Mouse (Mus musculus): ENCODE measurements at regions not wholly inside any gene's neighbourhood (a gene's known extent, or its start where the extent isn't known, plus 50 kb on each side); places are given as distances from the start of the nearest gene placed in this dataset.

DNA sequence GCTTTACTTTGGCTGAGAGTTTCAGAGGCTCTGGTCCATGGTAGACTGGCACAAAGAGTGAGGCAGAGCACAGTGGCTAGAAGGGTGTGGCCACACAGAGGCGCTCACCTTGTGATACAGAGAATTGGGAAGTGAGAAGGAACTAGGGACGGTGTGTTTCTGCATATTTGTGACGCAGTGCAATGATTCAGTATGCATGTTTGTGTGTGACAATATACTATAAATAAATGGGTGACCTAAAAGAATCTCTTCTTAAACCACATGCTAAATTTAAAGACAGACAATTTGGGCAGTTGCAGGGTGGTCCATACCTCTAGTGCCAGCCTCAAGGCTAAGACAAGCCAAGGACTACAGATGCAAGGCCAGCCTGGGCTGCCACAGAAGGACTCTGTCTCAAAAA lies 75.0 kb downstream of the Aipl1 start:
- Histone ChIP-seq H3K79me2 (replicated peaks; ENCODE audit: control insufficient read depth, extremely low read depth, insufficient read depth, poor library complexity, severe bottlenecking) (no peaks in the 10 kb centered on the region), H3K27ac (ENCODE audit: insufficient read depth, low read depth) (no peak overlapping the region), H3K4me3 (replicated peaks in 1 of 3; ENCODE audit: low read depth in 2 of 3, low read length in 2 of 3, poor library complexity in 1 of 3) (no peak overlapping the region), H3K4me1 (ENCODE audit: control insufficient read depth in 1 of 2, insufficient read depth in 2 of 2) (peaks cover 9 to 29% of the 10 kb centered on the region in 2 experiments; a peak in 3 of 4 replicates), H3K9me3 (replicated peaks; ENCODE audit: low read length) (peaks cover 16% of the 10 kb centered on the region), H3K9ac (ENCODE audit: insufficient read depth, low read depth) (no peak overlapping the region), H3K4me2 (ENCODE audit: insufficient read depth, low read depth, poor library complexity, severe bottlenecking) (0 out of 2 replicates have a peak overlapping the region, but pooled peaks have one; percentile 52), H3K27me3 (replicated peaks) (peaks cover 3% of the 10 kb centered on the region), H3K36me3 (replicated peaks in 1 of 2; ENCODE audit: control insufficient read depth in 1 of 2, insufficient read depth in 1 of 2, low read length in 1 of 2) (no peaks in the 10 kb centered on the region)
- DNase-seq (ENCODE audit: extremely low read depth), result peak; percentile 92
- TF ChIP-seq SIN3A (IDR thresholded peaks at IDR 0.05; ENCODE audit: low read length) (peak; percentile 51; the same call in 1 of the 2 replicates), JUN (IDR thresholded peaks at IDR 0.05; ENCODE audit: insufficient read depth, low read depth, low read length) (peak; percentile 77), ZMIZ1 (IDR thresholded peaks at IDR 0.05; ENCODE audit: low read depth, low read length) (no peak), NRF1 (IDR thresholded peaks at IDR 0.05; ENCODE audit: low read depth, low read length) (no peak), USF1 (IDR thresholded peaks at IDR 0.05; ENCODE audit: low read depth, low read length) (no peak), PAX5 (IDR thresholded peaks at IDR 0.05; ENCODE audit: low read length) (no peak), USF2 (conservative IDR thresholded peaks at IDR 0.05; ENCODE audit: low read depth, low read length) (no peak), SMC3 (IDR thresholded peaks at IDR 0.05; ENCODE audit: low read depth, low read length) (peak; percentile 53), POLR2A (IDR thresholded peaks at IDR 0.05; ENCODE audit: low read depth, low read length) (no peak), ZNF384 (IDR thresholded peaks at IDR 0.05; ENCODE audit: low read depth, low read length) (no peak), TBP (conservative IDR thresholded peaks at IDR 0.05; ENCODE audit: low read depth, low read length) (no peak), TCF12 (IDR thresholded peaks at IDR 0.05; ENCODE audit: low read depth, low read length) (peak; percentile 72; the same call in 1 of the 2 replicates), NELFE (IDR thresholded peaks at IDR 0.05; ENCODE audit: low read depth, low read length) (no peak), MAZ (IDR thresholded peaks at IDR 0.05; ENCODE audit: low read depth, low read length) (peak; percentile 30; the same call in 1 of the 2 replicates), IRF4 (IDR thresholded peaks at IDR 0.05; ENCODE audit: low read depth, low read length) (peak; percentile 94), RCOR1 (conservative IDR thresholded peaks at IDR 0.05; ENCODE audit: low read depth, low read length) (0 out of 2 replicates have a peak, but pooled peaks have one; percentile 22), CHD1 (IDR thresholded peaks at IDR 0.05; ENCODE audit: low read depth, low read length) (0 out of 2 replicates have a peak, but pooled peaks have one; percentile 63), MEF2A (IDR thresholded peaks at IDR 0.05; ENCODE audit: borderline replicate concordance, low read depth, low read length) (peak; percentile 97), UBTF (IDR thresholded peaks at IDR 0.05; ENCODE audit: low read depth, low read length) (no peak), CTCF (conservative IDR thresholded peaks at IDR 0.05 in 1 of 2, IDR thresholded peaks at IDR 0.05 in 1 of 2; ENCODE audit: low read depth in 2 of 2, low read length in 2 of 2) (peak in 1 of 2 experiments; percentile 54; a peak in 2 of 4 replicates), KAT2A (IDR thresholded peaks at IDR 0.05; ENCODE audit: insufficient replicate concordance, low read length) (no peak), MAFK (IDR thresholded peaks at IDR 0.05; ENCODE audit: insufficient replicate concordance, low read length) (no peak), JUND (conservative IDR thresholded peaks at IDR 0.05; ENCODE audit: low read depth, low read length) (peak; percentile 42; the same call in 1 of the 2 replicates), RAD21 (IDR thresholded peaks at IDR 0.05; ENCODE audit: low read depth, low read length) (peak; percentile 34), ELF1 (IDR thresholded peaks at IDR 0.05; ENCODE audit: low read depth, low read length) (peak; percentile 65; the same call in 1 of the 2 replicates), ZC3H11A (IDR thresholded peaks at IDR 0.05; ENCODE audit: low read depth, low read length) (no peak), POLR2AphosphoS2 (IDR thresholded peaks at IDR 0.05; ENCODE audit: low read depth, low read length) (no peak), E2F4 (IDR thresholded peaks at IDR 0.05; ENCODE audit: insufficient replicate concordance, low read depth, low read length) (no peak), GABPA (IDR thresholded peaks at IDR 0.05; ENCODE audit: insufficient replicate concordance, low read depth, low read length) (no peak), ZKSCAN1 (IDR thresholded peaks at IDR 0.05; ENCODE audit: borderline replicate concordance, low read depth, low read length) (no peak), HCFC1 (IDR thresholded peaks at IDR 0.05; ENCODE audit: low read depth, low read length) (peak; percentile 25; the same call in 1 of the 2 replicates), MAX (IDR thresholded peaks at IDR 0.05; ENCODE audit: low read length) (peak; percentile 43; the same call in 1 of the 2 replicates), BHLHE40 (IDR thresholded peaks at IDR 0.05; ENCODE audit: low read depth, low read length) (peak; percentile 56), MXI1 (IDR thresholded peaks at IDR 0.05; ENCODE audit: low read depth, low read length) (0 out of 2 replicates have a peak, but pooled peaks have one; percentile 37), ETS1 (conservative IDR thresholded peaks at IDR 0.05; ENCODE audit: low read depth, low read length) (peak; percentile 84), CHD2 (IDR thresholded peaks at IDR 0.05; ENCODE audit: low read length) (no peak), MYC (IDR thresholded peaks at IDR 0.05; ENCODE audit: low read depth, low read length) (peak; percentile 43; the same call in 1 of the 2 replicates), EP300 (IDR thresholded peaks at IDR 0.05; ENCODE audit: low read length) (peak; percentile 86)
- in situ Hi-C loops (cut with MboI; ENCODE audit: low pct_ligation_motif_present, low pct_unique_long_range_greater_than_20kb, low sequenced_read_pairs) (no loop called here), dilution Hi-C loops (cut with MboI; ENCODE audit: extremely low pct_ligation_motif_present, extremely low pct_unique_long_range_greater_than_20kb, low sequenced_read_pairs) (no loop called here)

Measured in CH12.LX (cell line).